Mouse (Mus musculus) heart, adult 18-20 months (tissue): ENCODE measurements around the gene Cep68. TPM values are rescaled to one million over a fixed set of nuclear protein-coding genes. Genes with fewer than 3 reads are reported as not detected.

ENCODE experiments used
- DNase-seq, 2 experiments: peaks; one replicate each; pipeline ENCODE4 v3.0.0; 2021 to 2022; ENCODE audit warnings: mixed read lengths in 1 of 2
- long read RNA-seq, 2 experiments: library from polyadenylated mRNA; stranded (forward); transcript quantifications; one replicate each; pipeline ENCODE4 v2.0.0; 2021
- total RNA-seq, 2 experiments: library from RNA; stranded (reverse); gene quantifications; 2 replicates each; pipeline ENCODE4 v1.2.3; 2021

Cep68 gene
- total RNA-seq = 10 to 100 TPM; 38.5 to 43.5 TPM
- long read RNA-seq, experiment 1, full-length matches to known transcripts = 7 of 15 reads
- long read RNA-seq, experiment 1, partial matches to known transcripts = 5 of 15 reads
- long read RNA-seq, experiment 1, other reads (novel, unspliced or antisense) = 3 of 15 reads
- long read RNA-seq, experiment 2, full-length matches to known transcripts = 4 of 5 reads
- long read RNA-seq, experiment 2, partial matches to known transcripts = 0 of 5 reads
- long read RNA-seq, experiment 2, other reads (novel, unspliced or antisense) = 1 of 5 reads

- peak; percentile 95 to 98 for DNase-seq
Measured at GRCm38 (mm10) chr11:20249296-20250110, at the start of gene Cep68. TSS of gene Cep68 (minus strand) at chr11:20249429.

GRCm38 (mm10) chr11:20284463-20284862, 35.2 kb upstream of the Cep68 start:
- DNase-seq = no peak

- DNase-seq = no peak
Measured at GRCm38 (mm10) chr11:20282601-20283219, 33.5 kb upstream of the Cep68 start.

GRCm38 (mm10) chr11:20280982-20281381, 31.8 kb upstream of the Cep68 start:
- DNase-seq = no peak

GRCm38 (mm10) chr11:20278702-20279101, 29.5 kb upstream of the Cep68 start:
- DNase-seq = no peak

- no peak for DNase-seq
Measured at GRCm38 (mm10) chr11:20277106-20277505, 27.9 kb upstream of the Cep68 start.

GRCm38 (mm10) chr11:20275974-20276373, 26.7 kb upstream of the Cep68 start:
- no peak for DNase-seq

GRCm38 (mm10) chr11:20269885-20270284, 20.7 kb upstream of the Cep68 start:
- no peak for DNase-seq

- peak in 1 of 2 experiments; percentile 52 for DNase-seq
Measured at GRCm38 (mm10) chr11:20262628-20263380, 13.6 kb upstream of the Cep68 start.

GRCm38 (mm10) chr11:20254791-20255190, 5.6 kb upstream of the Cep68 start:
- DNase-seq = no peak

GRCm38 (mm10) chr11:20253088-20253487, 3.9 kb upstream of the Cep68 start:
- DNase-seq = peak in 1 of 2 experiments; percentile 20

GRCm38 (mm10) chr11:20250476-20251178, 1.4 kb upstream of the Cep68 start:
- DNase-seq = no peak

- DNase-seq = no peak
Measured at GRCm38 (mm10) chr11:20248840-20249239, 389 bp downstream of the Cep68 start.

GRCm38 (mm10) chr11:20248277-20248676, 952 bp downstream of the Cep68 start:
- DNase-seq = peak in 1 of 2 experiments; percentile 43

- DNase-seq = no peak
Measured at GRCm38 (mm10) chr11:20247146-20247855, 1.9 kb downstream of the Cep68 start.

GRCm38 (mm10) chr11:20246616-20247015, 2.6 kb downstream of the Cep68 start:
- no peak for DNase-seq

- DNase-seq = no peak
Measured at GRCm38 (mm10) chr11:20245316-20245715, 3.9 kb downstream of the Cep68 start.

- DNase-seq = no peak
Measured at GRCm38 (mm10) chr11:20244336-20245290, 4.6 kb downstream of the Cep68 start.

- DNase-seq = no peak
Measured at GRCm38 (mm10) chr11:20243214-20243913, 5.9 kb downstream of the Cep68 start.
